Mouse (Mus musculus) cerebellum, postnatal 14 days (tissue): ENCODE measurements around the gene Acadsb.
"Not testable (repeated sequence)": the region's sequence is repeated elsewhere in the genome, so short reads cannot be mapped to it uniquely, and the experiment has no call there.

Source experiments
- DNase-seq, 2 experiments: peaks; one replicate each; pipeline ENCODE4 v3.0.0; 2021; ENCODE audit warnings: mixed read lengths in 2 of 2

Gene Acadsb

GRCm38 (mm10) chr7:131410416-131411058 lies at the start of gene Acadsb, which contains the start of gene Ikzf5:
TSS of gene Acadsb (plus strand) at chr7:131410601.
TSS of gene Ikzf5 (minus strand) at chr7:131410521.
- DNase-seq, result peak; percentile 98

GRCm38 (mm10) chr7:131362269-131362614 lies 48.2 kb upstream of the Acadsb start:
- no peak for DNase-seq

GRCm38 (mm10) chr7:131362615-131363300 lies 47.6 kb upstream of the Acadsb start, which contains the start of gene 2310057M21Rik:
TSS of gene 2310057M21Rik (minus strand) at chr7:131362759.
- DNase-seq, result peak; percentile 97 to 98

GRCm38 (mm10) chr7:131364131-131364530 lies 46.3 kb upstream of the Acadsb start:
- DNase-seq, result no peak

GRCm38 (mm10) chr7:131370648-131371469 lies 39.5 kb upstream of the Acadsb start, which contains the start of gene Pstk:
TSS of gene Pstk (plus strand) at chr7:131371141.
- DNase-seq, result peak; percentile 90 to 95

GRCm38 (mm10) chr7:131371470-131371860 lies 38.9 kb upstream of the Acadsb start:
- DNase-seq, result no peak

- peak; percentile 10 to 14 for DNase-seq
Observed at GRCm38 (mm10) chr7:131371880-131372651, 38.3 kb upstream of the Acadsb start.

- not testable (repeated sequence) for DNase-seq
Observed at GRCm38 (mm10) chr7:131391761-131392160, 18.6 kb upstream of the Acadsb start.

GRCm38 (mm10) chr7:131409321-131409987 lies 947 bp upstream of the Acadsb start:
- no peak for DNase-seq

GRCm38 (mm10) chr7:131409988-131410385 lies 414 bp upstream of the Acadsb start:
- no peak for DNase-seq

GRCm38 (mm10) chr7:131411221-131411940 lies 980 bp downstream of the Acadsb start:
- peak; percentile 18 to 24 for DNase-seq

GRCm38 (mm10) chr7:131411941-131412270 lies 1.5 kb downstream of the Acadsb start:
- no peak for DNase-seq

- not testable (repeated sequence) for DNase-seq
Observed at GRCm38 (mm10) chr7:131416742-131417141, 6.3 kb downstream of the Acadsb start.

GRCm38 (mm10) chr7:131417605-131418004 lies 7.2 kb downstream of the Acadsb start:
- no peak for DNase-seq

- DNase-seq, result no peak
Observed at GRCm38 (mm10) chr7:131424912-131425311, 14.5 kb downstream of the Acadsb start.

- no peak for DNase-seq
Observed at GRCm38 (mm10) chr7:131427331-131427730, 16.9 kb downstream of the Acadsb start.

- peak; percentile 59 to 60 for DNase-seq
Observed at GRCm38 (mm10) chr7:131432244-131432643, 21.8 kb downstream of the Acadsb start.

- DNase-seq, result no peak
Observed at GRCm38 (mm10) chr7:131434276-131434675, 23.9 kb downstream of the Acadsb start.

- DNase-seq, result no peak
Observed at GRCm38 (mm10) chr7:131437051-131437450, 26.6 kb downstream of the Acadsb start.

GRCm38 (mm10) chr7:131456714-131457113 lies 46.3 kb downstream of the Acadsb start:
- no peak for DNase-seq

- DNase-seq, result no peak
Observed at GRCm38 (mm10) chr7:131465117-131465601, 54.8 kb downstream of the Acadsb start.
